Mouse (Mus musculus) heart, adult 2 months (tissue): ENCODE measurements around the gene Nudcd3.

ENCODE experiments used
- CTCF ChIP-seq: fragments of 200-600 bp; IDR thresholded peaks from 2 replicates; pipeline ENCODE4 v1.8.1; 2022; ENCODE audit warnings: antibody characterized with exemption, mild to moderate bottlenecking, moderate library complexity
- POLR2A ChIP-seq: fragments of 200-500 bp; IDR thresholded peaks from 2 replicates; pipeline ENCODE4 v1.6.1; 2011; ENCODE audit warnings: mild to moderate bottlenecking, low read depth, low read length, control low read depth; ENCODE audit not compliant: insufficient read depth

GRCm38 (mm10) chr11:6169041-6169663, 31.1 kb downstream of the Nudcd3 start:
- TF ChIP-seq POLR2A (no peak), CTCF (no peak)
